Mouse (Mus musculus) myocyte (in vitro differentiated cells): ENCODE data around the gene Fmo4. TPM values are rescaled to one million over a fixed set of nuclear protein-coding genes. Genes with fewer than 3 reads are reported as not detected.

Source experiments
- H3K27me3 ChIP-seq: one replicate; pipeline ENCODE4 v1.6.1; 2011; ENCODE audit not compliant: control insufficient read depth, insufficient read depth, insufficient read length
- H3K36me3 ChIP-seq: one replicate; pipeline ENCODE4 v1.6.1; 2011; ENCODE audit not compliant: control insufficient read depth, insufficient read depth
- H3K4me2 ChIP-seq: one replicate; pipeline ENCODE4 v1.6.1; 2011; ENCODE audit warnings: low read depth, control low read depth
- H3K4me3 ChIP-seq: one replicate; pipeline ENCODE4 v1.5.1; 2011; ENCODE audit warnings: mild to moderate bottlenecking, control low read depth, moderate library complexity
- H3K79me2 ChIP-seq: one replicate; pipeline ENCODE4 v1.6.1; 2011; ENCODE audit not compliant: control insufficient read depth, insufficient read depth
- H3ac ChIP-seq: one replicate; pipeline ENCODE4 v1.6.1; 2011; ENCODE audit not compliant: control insufficient read depth, insufficient read length
- CEBPB ChIP-seq: IDR thresholded peaks from 2 replicates; pipeline ENCODE4 v1.6.1; 2011; ENCODE audit warnings: mild to moderate bottlenecking, moderate library complexity; ENCODE audit not compliant: poor library complexity, insufficient read depth, severe bottlenecking
- E2F4 ChIP-seq: IDR thresholded peaks from one replicate; pipeline ENCODE4 v1.6.1; 2011; ENCODE audit warnings: mild to moderate bottlenecking, control low read depth, moderate library complexity; ENCODE audit not compliant: insufficient read depth
- MAX ChIP-seq: IDR thresholded peaks from one replicate; pipeline ENCODE4 v1.6.1; 2011; ENCODE audit warnings: low read depth, mild to moderate bottlenecking, control low read depth
- MYOD1 ChIP-seq, 3 experiments: IDR thresholded peaks; one replicate each; pipeline ENCODE4 v1.6.1; 2011; ENCODE audit warnings: control low read depth in 2 of 3, low read depth in 2 of 3, mild to moderate bottlenecking in 2 of 3, moderate library complexity in 1 of 3; ENCODE audit not compliant: insufficient read length in 2 of 3, control insufficient read depth in 1 of 3
- MYOG ChIP-seq, 3 experiments: IDR thresholded peaks; one replicate each; pipeline ENCODE4 v1.6.1; 2011; ENCODE audit warnings: control low read depth in 2 of 3, low read depth in 2 of 3, mild to moderate bottlenecking in 2 of 3; ENCODE audit not compliant: insufficient read length in 2 of 3, control insufficient read depth in 1 of 3, insufficient read depth in 1 of 3
- POLR2A ChIP-seq: IDR thresholded peaks from one replicate; pipeline ENCODE4 v1.6.1; 2011; ENCODE audit warnings: low read depth, mild to moderate bottlenecking, control low read depth, moderate library complexity; ENCODE audit not compliant: insufficient read length
- POLR2AphosphoS2 ChIP-seq: IDR thresholded peaks from one replicate; pipeline ENCODE4 v1.6.1; 2011; ENCODE audit warnings: low read depth, control low read depth; ENCODE audit not compliant: insufficient read length
- REST ChIP-seq: IDR thresholded peaks from one replicate; pipeline ENCODE4 v1.6.1; 2011; ENCODE audit warnings: mild to moderate bottlenecking, control low read depth, moderate library complexity; ENCODE audit not compliant: insufficient read depth, insufficient read length
- SRF ChIP-seq: IDR thresholded peaks from one replicate; pipeline ENCODE4 v1.6.1; 2011; ENCODE audit warnings: low read depth; ENCODE audit not compliant: control insufficient read depth, insufficient read length
- TCF12 ChIP-seq: IDR thresholded peaks from one replicate; pipeline ENCODE4 v1.6.1; 2011; ENCODE audit warnings: mild to moderate bottlenecking, control low read depth; ENCODE audit not compliant: poor library complexity, insufficient read depth, severe bottlenecking
- TCF3 ChIP-seq: IDR thresholded peaks from one replicate; pipeline ENCODE4 v1.6.1; 2011; ENCODE audit warnings: low read depth, control low read depth; ENCODE audit not compliant: insufficient read length
- USF1 ChIP-seq: IDR thresholded peaks from one replicate; pipeline ENCODE4 v1.6.1; 2011; ENCODE audit warnings: low read depth, mild to moderate bottlenecking, control low read depth, moderate library complexity
- polyA plus RNA-seq: library from polyadenylated mRNA; unstranded; fragments of >200 nt; fragmentation: generic; extraction: Trizol; gene quantifications from one replicate; pipeline ENCODE4 v1.2.1, GENCODE M21; 2012; ENCODE audit warnings: missing spikeins

The Fmo4 gene
- polyA plus RNA-seq, 1 experiment, result not detected

GRCm38 (mm10) chr1:162777943-162778538, 35.7 kb downstream of the Fmo4 start:
- Histone ChIP-seq H3K4me2 (no peak overlapping the region), H3K27me3 (no peaks in the 10 kb centered on the region), H3K36me3 (no peaks in the 10 kb centered on the region), H3ac (no peak overlapping the region), H3K79me2 (no peaks in the 10 kb centered on the region), H3K4me3 (no peak overlapping the region)
- TF ChIP-seq TCF12 (no peak), MYOG (IDR thresholded peaks at IDR 0.05; ENCODE audit: control insufficient read depth in 1 of 3, insufficient read depth in 1 of 3, insufficient read length in 2 of 3, low read depth in 2 of 3) (no peak), MYOD1 (IDR thresholded peaks at IDR 0.05; ENCODE audit: control insufficient read depth in 1 of 3, insufficient read length in 2 of 3, low read depth in 2 of 3) (no peak), TCF3 (no peak), POLR2A (no peak), REST (no peak), CEBPB (no peak), USF1 (no peak), POLR2AphosphoS2 (no peak), E2F4 (no peak), MAX (no peak), SRF (no peak)

- Histone ChIP-seq H3K4me3 (no peak overlapping the region), H3K27me3 (no peaks in the 10 kb centered on the region), H3K4me2 (peak overlapping the region; percentile 3), H3K36me3 (no peaks in the 10 kb centered on the region), H3ac (no peak overlapping the region), H3K79me2 (no peaks in the 10 kb centered on the region)
- peak; percentile 31 to 72 (median 54) for TF ChIP-seq MYOD1 (IDR thresholded peaks at IDR 0.05; ENCODE audit: control insufficient read depth in 1 of 3, insufficient read length in 2 of 3, low read depth in 2 of 3)
- TF ChIP-seq MAX, result no peak
- TF ChIP-seq USF1, result peak; percentile 60
- peak in 1 of 3 experiments; percentile 44 for TF ChIP-seq MYOG (IDR thresholded peaks at IDR 0.05; ENCODE audit: control insufficient read depth in 1 of 3, insufficient read depth in 1 of 3, insufficient read length in 2 of 3, low read depth in 2 of 3)
Observed at GRCm38 (mm10) chr1:162773661-162774060, 40.1 kb downstream of the Fmo4 start.

- H3ac ChIP-seq, result no peak overlapping the region
- no peaks in the 10 kb centered on the region for H3K36me3 ChIP-seq
- TF ChIP-seq MAX (no peak), CEBPB (no peak), POLR2A (no peak), USF1 (no peak), REST (no peak), SRF (no peak), POLR2AphosphoS2 (no peak), MYOG (IDR thresholded peaks at IDR 0.05; ENCODE audit: control insufficient read depth in 1 of 3, insufficient read depth in 1 of 3, insufficient read length in 2 of 3, low read depth in 2 of 3) (no peak), TCF12 (no peak), MYOD1 (IDR thresholded peaks at IDR 0.05; ENCODE audit: control insufficient read depth in 1 of 3, insufficient read length in 2 of 3, low read depth in 2 of 3) (no peak), TCF3 (no peak)
- H3K79me2 ChIP-seq, result no peaks in the 10 kb centered on the region
- no peak overlapping the region for H3K4me3 ChIP-seq
- H3K4me2 ChIP-seq, result no peak overlapping the region
- H3K27me3 ChIP-seq, result no peaks in the 10 kb centered on the region
Observed at GRCm38 (mm10) chr1:162771617-162772360, 42.0 kb downstream of the Fmo4 start.

- TF ChIP-seq MYOD1 (IDR thresholded peaks at IDR 0.05; ENCODE audit: control insufficient read depth in 1 of 3, insufficient read length in 2 of 3, low read depth in 2 of 3) (no peak), USF1 (no peak), TCF3 (no peak), SRF (no peak), MYOG (IDR thresholded peaks at IDR 0.05; ENCODE audit: control insufficient read depth in 1 of 3, insufficient read depth in 1 of 3, insufficient read length in 2 of 3, low read depth in 2 of 3) (no peak), E2F4 (no peak), CEBPB (no peak), POLR2A (no peak), MAX (no peak), POLR2AphosphoS2 (no peak), REST (no peak), TCF12 (no peak)
- H3K4me3 ChIP-seq, result no peak overlapping the region
Observed at GRCm38 (mm10) chr1:162752009-162752408, 61.8 kb downstream of the Fmo4 start.

More at GRCm38 (mm10) chr1:162752009-162752408, 61.8 kb downstream of the Fmo4 start:
- H3K36me3 ChIP-seq, result no peaks in the 10 kb centered on the region
- H3K79me2 ChIP-seq, result no peaks in the 10 kb centered on the region
- H3K27me3 ChIP-seq, result no peaks in the 10 kb centered on the region
- H3ac ChIP-seq, result no peak overlapping the region
- no peak overlapping the region for H3K4me2 ChIP-seq
